Mouse (Mus musculus): ENCODE measurements around the gene Atg16l2. TPM values are rescaled to one million over a fixed set of nuclear protein-coding genes. Genes with fewer than 3 reads are reported as not detected.

Atg16l2 gene
- polyA plus RNA-seq, 1 experiment from 2014 or later, result 18.8 TPM

DNA sequence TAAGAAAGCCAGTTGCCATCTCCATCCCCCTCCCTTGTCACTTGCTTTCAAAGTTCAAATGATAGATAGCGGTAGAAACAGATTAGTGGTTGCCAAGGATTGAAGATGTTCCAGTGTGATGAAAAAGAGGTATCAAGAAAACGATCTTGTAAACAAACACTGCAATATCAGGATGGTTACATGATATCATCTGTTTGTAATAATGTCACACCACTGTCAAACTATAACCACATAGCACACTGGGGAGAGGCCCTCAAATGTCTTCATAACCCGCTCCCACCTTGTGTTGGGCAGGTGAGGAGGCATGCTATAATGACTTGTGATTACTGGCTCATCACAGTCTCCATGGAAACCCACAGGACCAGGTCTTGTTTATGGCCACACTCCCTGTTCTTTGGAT, 3.7 kb downstream of the Atg16l2 start:
- Histone ChIP-seq H3K36me3 (replicated peaks) (no peaks in the 10 kb centered on the region), H3K4me2 (no peak overlapping the region), H3K4me3 (replicated peaks) (no peak overlapping the region), H3K9me3 (no peaks in the 10 kb centered on the region), H3K9ac (no peak overlapping the region), H3K27ac (no peak overlapping the region), H3K27me3 (peaks cover 45% of the 10 kb centered on the region), H3K4me1 (peaks cover 22% of the 10 kb centered on the region)
- WGBS, result 86% methylated on average over 3 of the region's 3 CpGs
- no peak for ATAC-seq (ENCODE audit: low FRiP score)

GRCm38 (mm10) chr7:101297023-101297405, 5.0 kb downstream of the Atg16l2 start:
- ATAC-seq (ENCODE audit: low FRiP score), result 0 out of 2 replicates have a peak, but pooled peaks have one; percentile 24
- H3K9me3 ChIP-seq, result no peaks in the 10 kb centered on the region
- H3K9ac ChIP-seq, result peak overlapping the region; percentile 33
- peak overlapping the region; percentile 38 for H3K4me3 ChIP-seq (replicated peaks)
- 24% methylated on average over 8 of the region's 8 CpGs for WGBS
- peak overlapping the region; percentile 68 for H3K4me2 ChIP-seq
- H3K27ac ChIP-seq, result no peak overlapping the region
- H3K4me1 ChIP-seq, result peaks cover 16% of the 10 kb centered on the region
- peaks cover 45% of the 10 kb centered on the region for H3K27me3 ChIP-seq
- H3K36me3 ChIP-seq (replicated peaks), result no peaks in the 10 kb centered on the region

GRCm38 (mm10) chr7:101296252-101297022, 5.6 kb downstream of the Atg16l2 start:
- H3K4me1 ChIP-seq, result peaks cover 16% of the 10 kb centered on the region
- H3K9ac ChIP-seq, result peak overlapping the region; percentile 33
- H3K4me3 ChIP-seq (replicated peaks), result peak overlapping the region; percentile 38
- no peaks in the 10 kb centered on the region for H3K36me3 ChIP-seq (replicated peaks)
- H3K27ac ChIP-seq, result 0 out of 2 replicates have a peak overlapping the region, but pooled peaks have one; percentile 8
- ATAC-seq (ENCODE audit: low FRiP score), result peak; percentile 88
- peak overlapping the region; percentile 68 for H3K4me2 ChIP-seq
- peaks cover 45% of the 10 kb centered on the region for H3K27me3 ChIP-seq
- 13% methylated on average over 35 of the region's 35 CpGs for WGBS
- no peaks in the 10 kb centered on the region for H3K9me3 ChIP-seq

GRCm38 (mm10) chr7:101295438-101295837, 6.6 kb downstream of the Atg16l2 start:
- ATAC-seq (ENCODE audit: low FRiP score), result no peak
- Histone ChIP-seq H3K4me3 (replicated peaks) (no peak overlapping the region), H3K9me3 (no peaks in the 10 kb centered on the region), H3K27me3 (peaks cover 39% of the 10 kb centered on the region), H3K4me2 (no peak overlapping the region), H3K4me1 (peaks cover 11% of the 10 kb centered on the region), H3K36me3 (replicated peaks) (no peaks in the 10 kb centered on the region), H3K27ac (no peak overlapping the region), H3K9ac (no peak overlapping the region)
- 56% methylated on average over 1 of the region's 1 CpGs for WGBS

DNA sequence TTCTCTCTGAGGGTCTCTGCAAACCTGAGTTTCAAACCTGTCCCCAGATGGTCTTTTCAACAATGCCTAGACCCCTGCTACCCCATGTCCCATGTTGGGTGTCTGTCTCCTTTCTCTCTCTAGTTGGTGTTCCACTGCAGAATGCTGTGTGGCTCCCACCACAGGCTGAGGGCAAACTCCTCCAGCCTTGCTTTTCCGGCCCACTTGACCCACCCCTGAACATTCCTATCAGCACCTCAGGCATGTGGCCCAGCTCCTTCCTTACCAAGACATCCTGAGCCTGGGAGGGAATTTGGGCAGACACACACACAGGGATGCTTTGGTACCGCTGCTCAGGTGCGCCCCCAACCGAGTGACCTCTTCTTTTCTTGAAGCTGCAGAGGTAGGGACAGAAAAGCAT, 8.4 kb downstream of the Atg16l2 start:
- Histone ChIP-seq H3K4me3 (replicated peaks) (no peak overlapping the region), H3K27me3 (peaks cover 21% of the 10 kb centered on the region), H3K9ac (no peak overlapping the region), H3K27ac (no peak overlapping the region), H3K36me3 (replicated peaks) (peaks cover 11% of the 10 kb centered on the region; the same call in 1 of the 2 replicates), H3K4me1 (peaks cover 11% of the 10 kb centered on the region), H3K4me2 (no peak overlapping the region), H3K9me3 (no peaks in the 10 kb centered on the region)
- ATAC-seq (ENCODE audit: low FRiP score), result no peak
- WGBS, result 57% methylated on average over 4 of the region's 4 CpGs

DNA sequence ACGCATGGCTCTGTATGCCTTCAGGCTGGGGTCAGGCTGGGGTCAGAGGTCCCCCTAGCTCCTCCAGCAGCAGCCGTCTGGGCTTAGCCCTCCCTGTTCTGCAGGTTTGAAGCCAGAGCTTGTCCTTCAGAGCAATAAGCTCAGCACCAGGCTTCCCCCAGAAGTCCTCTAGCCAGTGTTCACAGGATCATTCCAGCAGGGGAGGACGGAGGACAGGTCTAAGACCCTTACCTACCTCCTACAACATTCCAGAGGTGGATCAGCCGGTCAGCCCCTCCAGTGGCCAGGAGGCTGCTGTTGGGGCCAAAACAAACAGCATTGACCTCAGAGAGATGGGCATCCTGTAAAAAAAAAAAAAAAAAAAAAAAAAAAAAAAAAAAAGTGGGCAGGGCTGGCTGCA, 8.9 kb downstream of the Atg16l2 start:
- Histone ChIP-seq H3K27ac (0 out of 2 replicates have a peak overlapping the region, but pooled peaks have one; percentile 5), H3K9me3 (no peaks in the 10 kb centered on the region), H3K4me1 (peaks cover 11% of the 10 kb centered on the region), H3K27me3 (peaks cover 18% of the 10 kb centered on the region), H3K4me3 (replicated peaks) (no peak overlapping the region), H3K4me2 (no peak overlapping the region), H3K36me3 (replicated peaks) (peaks cover 11% of the 10 kb centered on the region; the same call in 1 of the 2 replicates), H3K9ac (no peak overlapping the region)
- 75% methylated on average over 4 of the region's 4 CpGs for WGBS
- ATAC-seq (ENCODE audit: low FRiP score), result no peak

DNA sequence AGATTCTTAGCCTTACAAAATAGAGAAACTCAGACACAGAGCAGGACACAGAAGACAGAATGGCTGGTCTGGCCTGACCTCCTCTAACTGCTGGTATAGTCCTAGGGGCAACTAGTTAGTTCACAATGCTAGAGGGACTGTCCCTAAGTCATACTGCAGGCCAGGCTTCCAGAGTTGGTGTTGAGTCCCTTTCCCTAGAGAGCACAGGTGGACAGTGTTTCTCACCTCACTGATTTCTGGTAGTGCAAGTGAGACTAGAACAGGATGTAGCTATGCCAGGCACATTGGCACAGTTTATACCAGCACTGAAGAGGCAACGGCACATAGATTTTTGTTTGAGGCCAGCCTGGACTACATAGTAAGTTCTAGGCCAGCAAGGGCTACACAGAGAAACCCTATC, 9.4 kb downstream of the Atg16l2 start:
- Histone ChIP-seq H3K4me2 (no peak overlapping the region), H3K27me3 (peaks cover 14% of the 10 kb centered on the region), H3K27ac (0 out of 2 replicates have a peak overlapping the region, but pooled peaks have one; percentile 5), H3K4me1 (peaks cover 11% of the 10 kb centered on the region), H3K9ac (no peak overlapping the region), H3K9me3 (no peaks in the 10 kb centered on the region), H3K36me3 (replicated peaks) (peaks cover 11% of the 10 kb centered on the region; the same call in 1 of the 2 replicates), H3K4me3 (replicated peaks) (no peak overlapping the region)
- ATAC-seq (ENCODE audit: low FRiP score), result no peak
- 96% methylated on average over 1 of the region's 1 CpGs for WGBS

DNA sequence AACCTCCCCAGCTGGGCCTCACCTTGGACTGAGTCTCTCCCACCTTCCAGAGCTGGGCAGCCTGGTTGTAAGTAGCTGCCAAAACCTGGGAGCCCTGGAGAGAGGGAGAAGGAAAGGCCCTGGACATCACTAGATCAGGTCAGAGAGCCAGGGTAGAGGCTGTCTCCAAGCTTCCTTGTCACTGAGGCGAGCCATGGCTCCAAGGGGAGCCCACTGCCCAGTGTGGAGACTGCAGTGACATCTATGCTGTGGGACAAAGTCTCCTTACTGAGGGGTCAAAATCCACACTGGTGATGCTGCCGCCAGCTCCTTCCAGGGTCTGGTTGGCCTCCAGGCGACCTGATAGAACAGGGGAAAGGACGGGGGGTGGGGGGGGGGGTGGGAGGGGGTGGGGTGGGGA, 10.0 kb downstream of the Atg16l2 start:
- 82% methylated on average over 4 of the region's 4 CpGs for WGBS

DNA sequence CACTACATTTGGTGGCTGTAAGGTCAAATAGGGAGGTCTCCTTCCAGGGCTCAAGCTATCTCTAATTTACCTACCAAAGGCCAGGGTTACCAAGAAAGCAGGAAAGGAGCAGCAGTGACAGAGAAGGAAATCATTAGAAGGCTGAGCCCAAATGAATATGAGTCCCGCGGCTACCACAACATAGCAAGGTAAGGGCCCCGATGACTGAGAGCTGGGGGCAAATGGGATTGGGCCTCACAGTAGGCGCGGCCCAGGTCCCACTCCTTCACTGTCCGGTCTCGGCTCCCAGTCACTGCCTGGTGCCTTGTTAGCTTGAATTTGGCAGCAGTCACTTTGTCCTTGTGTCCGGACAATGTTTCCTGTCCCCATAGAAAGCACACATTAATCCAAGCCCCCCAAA, 10.4 kb downstream of the Atg16l2 start:
- Histone ChIP-seq H3K9me3 (no peaks in the 10 kb centered on the region), H3K4me3 (replicated peaks) (no peak overlapping the region), H3K9ac (no peak overlapping the region), H3K4me2 (no peak overlapping the region), H3K4me1 (peaks cover 6% of the 10 kb centered on the region), H3K27ac (no peak overlapping the region), H3K27me3 (peaks cover 7% of the 10 kb centered on the region; the same call in 1 of the 2 replicates), H3K36me3 (replicated peaks) (peaks cover 11% of the 10 kb centered on the region; the same call in 1 of the 2 replicates)
- no peak for ATAC-seq (ENCODE audit: low FRiP score)
- WGBS, result 94% methylated on average over 8 of the region's 8 CpGs

More for the DNA sequence above, 10.0 kb downstream of the Atg16l2 start:
- no peak for ATAC-seq (ENCODE audit: low FRiP score)
- Histone ChIP-seq H3K4me1 (peaks cover 11% of the 10 kb centered on the region), H3K4me2 (no peak overlapping the region), H3K4me3 (replicated peaks) (no peak overlapping the region), H3K27me3 (peaks cover 8% of the 10 kb centered on the region), H3K9me3 (no peaks in the 10 kb centered on the region), H3K27ac (no peak overlapping the region), H3K9ac (no peak overlapping the region), H3K36me3 (replicated peaks) (peaks cover 11% of the 10 kb centered on the region; the same call in 1 of the 2 replicates)

- peaks cover 11% of the 10 kb centered on the region; the same call in 1 of the 2 replicates for H3K36me3 ChIP-seq (replicated peaks)
- H3K9me3 ChIP-seq, result no peaks in the 10 kb centered on the region
Observed at GRCm38 (mm10) chr7:101291211-101291610, 10.8 kb downstream of the Atg16l2 start.

DNA sequence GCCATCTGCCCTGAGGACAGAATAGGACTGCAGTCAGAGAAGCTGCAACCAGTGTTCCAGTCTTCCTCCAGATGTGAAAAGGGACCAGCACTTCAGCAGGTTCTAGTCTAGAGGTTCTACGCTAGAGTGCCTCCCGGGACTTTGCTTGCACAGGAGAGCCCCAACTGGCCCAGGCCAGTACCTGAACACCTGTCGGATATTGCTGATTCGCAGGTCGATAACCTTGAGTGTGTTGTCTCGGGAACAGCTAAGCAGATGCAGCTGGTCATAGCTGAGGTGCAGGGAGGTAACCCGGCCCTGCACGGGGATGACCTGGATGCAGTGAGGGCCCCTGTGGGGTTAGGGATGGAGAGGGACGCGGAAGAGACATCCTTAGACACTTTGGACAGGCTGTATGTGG, 11.7 kb downstream of the Atg16l2 start:
- Histone ChIP-seq H3K4me1 (no peaks in the 10 kb centered on the region), H3K27ac (no peak overlapping the region), H3K9me3 (no peaks in the 10 kb centered on the region), H3K36me3 (replicated peaks) (peaks cover 19% of the 10 kb centered on the region), H3K27me3 (no peaks in the 10 kb centered on the region), H3K4me3 (replicated peaks) (no peak overlapping the region), H3K9ac (no peak overlapping the region), H3K4me2 (no peak overlapping the region)
- 90% methylated on average over 10 of the region's 10 CpGs for WGBS
- no peak for ATAC-seq (ENCODE audit: low FRiP score)

More at GRCm38 (mm10) chr7:101291211-101291610, 10.8 kb downstream of the Atg16l2 start:
- H3K4me2 ChIP-seq, result no peak overlapping the region
- no peak overlapping the region for H3K9ac ChIP-seq
- H3K4me1 ChIP-seq, result peaks cover 2% of the 10 kb centered on the region
- H3K4me3 ChIP-seq (replicated peaks), result no peak overlapping the region
- no peak overlapping the region for H3K27ac ChIP-seq
- peaks cover 5% of the 10 kb centered on the region; the same call in 1 of the 2 replicates for H3K27me3 ChIP-seq
- ATAC-seq (ENCODE audit: low FRiP score), result no peak
- 83% methylated on average over 5 of the region's 5 CpGs for WGBS

GRCm38 (mm10) chr7:101288436-101288835, 13.6 kb downstream of the Atg16l2 start:
- no peaks in the 10 kb centered on the region for H3K4me1 ChIP-seq
- no peaks in the 10 kb centered on the region for H3K9me3 ChIP-seq
- H3K4me3 ChIP-seq (replicated peaks), result no peak overlapping the region
- H3K36me3 ChIP-seq (replicated peaks), result peaks cover 31% of the 10 kb centered on the region
- no peak overlapping the region for H3K9ac ChIP-seq
- WGBS, result 40% methylated on average over 4 of the region's 4 CpGs
- no peak overlapping the region for H3K27ac ChIP-seq
- ATAC-seq (ENCODE audit: low FRiP score), result 0 out of 2 replicates have a peak, but pooled peaks have one; percentile 33
- H3K4me2 ChIP-seq, result no peak overlapping the region
- no peaks in the 10 kb centered on the region for H3K27me3 ChIP-seq

Data from forebrain, embryonic 12.5 days (tissue).